Mouse (Mus musculus) limb, embryonic 13.5 days (tissue): ENCODE data around the gene Chmp2a. TPM values are rescaled to one million over a fixed set of nuclear protein-coding genes. Genes with fewer than 3 reads are reported as not detected.

Source experiments
- ATAC-seq: fragments of 200-750 bp; cut with Nextera tagmentation; 2 replicates; pipeline ENCODE4 v1.8.0; 2017; ENCODE audit warnings: low read depth, moderate number of reproducible peaks, moderate TSS enrichment; ENCODE audit not compliant: low FRiP score
- H3K27ac ChIP-seq: fragments of 300-500 bp; sonication (generic); 2 replicates; pipeline ENCODE4 v1.5.1; 2015; ENCODE audit warnings: inconsistent platforms, mild to moderate bottlenecking, moderate library complexity
- H3K27me3 ChIP-seq: fragments of 300-500 bp; sonication (generic); 2 replicates; pipeline ENCODE4 v1.6.1; 2015; ENCODE audit warnings: mild to moderate bottlenecking, inconsistent platforms
- H3K36me3 ChIP-seq: fragments of 300-500 bp; sonication (generic); 2 replicates; pipeline ENCODE4 v1.6.1; 2015; ENCODE audit warnings: inconsistent platforms, mild to moderate bottlenecking, moderate library complexity
- H3K4me1 ChIP-seq: fragments of 300-500 bp; sonication (generic); 2 replicates; pipeline ENCODE4 v1.6.1; 2015; ENCODE audit warnings: inconsistent platforms
- H3K4me2 ChIP-seq: fragments of 300-500 bp; sonication (generic); replicated peaks from 2 replicates; pipeline ENCODE4 v1.6.1; 2015; ENCODE audit warnings: inconsistent platforms, mild to moderate bottlenecking, moderate library complexity
- H3K4me3 ChIP-seq: fragments of 300-500 bp; sonication (generic); 2 replicates; pipeline ENCODE4 v1.5.1; 2015; ENCODE audit warnings: moderate library complexity, mild to moderate bottlenecking, inconsistent platforms
- H3K9ac ChIP-seq: fragments of 300-500 bp; sonication (generic); 2 replicates; pipeline ENCODE4 v1.6.1; 2015; ENCODE audit warnings: mild to moderate bottlenecking, inconsistent platforms
- H3K9me3 ChIP-seq: fragments of 300-500 bp; sonication (generic); 2 replicates; pipeline ENCODE4 v1.6.1; 2016; ENCODE audit warnings: inconsistent platforms
- WGBS: fragments of 180-500 bp; shearing (Covaris S2); methylation state at CpG from one replicate; pipeline ENCODE4 v1.1.7; 2015; 5-methylcytosine and 5-hydroxymethylcytosine counted together
- polyA plus RNA-seq: library from polyadenylated mRNA; unstranded; fragments of >200 nt; fragmentation: Nextera tagmentation; extraction: Ambion mirVana; gene quantifications from 2 replicates; pipeline ENCODE4 v1.2.1, GENCODE M21; 2015

Gene Chmp2a
- polyA plus RNA-seq, 1 experiment from 2014 or later = 127 TPM

DNA sequence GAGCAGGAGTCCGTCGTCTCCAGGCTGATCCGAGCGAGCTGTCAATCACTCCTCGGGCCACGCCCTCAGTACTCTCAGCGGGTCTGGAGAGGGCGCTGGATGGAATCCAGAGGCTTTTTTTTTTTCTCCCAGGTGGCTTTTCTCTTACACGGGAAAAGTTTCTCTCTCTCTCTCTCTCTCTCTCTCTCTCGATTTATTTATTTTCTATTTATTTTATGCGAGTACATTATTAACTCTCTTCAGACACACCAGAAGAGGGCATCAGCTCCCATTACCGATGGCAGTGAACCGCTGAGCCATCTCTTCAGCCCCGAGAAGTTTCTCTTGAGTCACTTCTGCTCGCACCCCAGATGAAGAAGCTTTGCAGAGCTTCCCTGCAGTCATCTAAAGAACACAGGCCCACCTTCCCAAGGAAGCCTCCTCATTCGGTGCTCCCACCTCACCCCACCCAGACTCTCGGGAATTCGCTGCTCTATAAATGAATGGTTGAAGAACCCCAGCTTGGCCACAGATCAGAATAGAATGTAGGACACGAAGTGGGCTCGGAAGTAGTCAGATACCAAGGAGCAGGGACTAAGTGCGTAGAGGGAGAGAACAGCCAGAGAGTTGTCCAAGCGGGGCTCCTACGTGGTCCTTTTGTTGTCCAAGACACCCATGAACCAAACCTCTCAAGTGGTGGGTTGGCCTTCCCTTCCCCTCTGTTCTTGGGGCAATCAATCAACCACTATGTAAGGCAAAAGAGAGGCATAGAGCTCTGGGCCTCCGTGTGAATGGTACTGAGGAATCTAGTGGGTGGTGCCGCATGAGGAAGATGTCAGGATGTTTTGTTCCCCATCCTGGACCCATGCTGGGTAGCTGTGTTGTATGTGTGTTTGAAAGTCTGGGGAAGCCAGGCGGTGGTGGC lies 24.4 kb downstream of the Chmp2a start, which contains the start of gene Zbtb45:
Gene Zbtb45, minus strand, starts transcription at position 30 of the 904 bp plus-strand sequence.
- no peak for ATAC-seq
- H3K4me3 ChIP-seq = peak within 1 kb of the TSS; percentile 67
- WGBS = 16% methylated on average over 26 of the region's 26 CpGs
- no peaks in the 10 kb centered on the region for H3K9me3 ChIP-seq
- peak within 1 kb of the TSS; percentile 91 for H3K9ac ChIP-seq
- H3K36me3 ChIP-seq = peaks cover 26% of the 10 kb centered on the region
- H3K4me2 ChIP-seq = peak within 1 kb of the TSS; percentile 84
- peak within 1 kb of the TSS; percentile 97 for H3K27ac ChIP-seq
- peaks cover 35% of the 10 kb centered on the region for H3K4me1 ChIP-seq
- H3K27me3 ChIP-seq = peaks cover 10% of the 10 kb centered on the region

DNA sequence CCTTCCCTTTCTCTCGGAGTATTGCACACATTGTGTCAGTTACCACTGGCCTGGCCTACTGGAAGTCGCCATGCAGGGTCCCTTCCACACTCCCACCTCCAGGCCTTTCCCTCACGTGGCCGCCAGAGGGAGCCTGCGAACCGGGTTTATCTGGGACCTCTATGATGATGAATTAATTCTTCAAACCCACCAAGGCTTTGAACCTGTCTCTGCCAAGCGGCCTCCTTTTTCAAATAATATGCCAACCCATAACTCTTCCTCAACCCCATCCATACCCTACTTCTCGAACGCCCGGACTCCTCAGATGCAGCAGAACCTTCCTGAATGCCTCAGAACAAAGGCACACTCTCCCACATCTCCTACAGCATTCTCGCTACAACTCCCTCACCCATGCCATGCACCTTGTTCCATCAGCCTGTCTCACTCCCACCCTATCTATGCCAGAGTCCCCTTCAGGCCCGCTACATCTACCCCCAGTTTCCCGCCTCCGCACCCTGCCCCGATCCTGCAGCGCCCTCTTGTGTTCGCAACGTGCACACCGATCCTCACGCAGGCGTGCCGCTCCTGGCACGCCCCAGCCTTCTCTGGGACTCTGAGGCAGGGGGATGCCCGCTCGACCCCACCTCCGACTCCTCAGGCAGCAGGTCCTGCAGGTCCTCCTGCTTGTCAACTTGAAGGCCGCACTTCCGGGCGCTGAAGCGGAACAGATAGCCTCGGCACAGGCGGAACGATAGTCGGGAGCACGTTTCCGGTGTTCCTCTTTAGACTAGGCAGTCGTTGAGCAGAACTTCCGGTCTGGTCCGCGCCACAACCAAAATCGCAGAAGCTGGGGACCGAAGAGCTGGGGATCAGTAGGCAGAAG lies 25.2 kb downstream of the Chmp2a start:
- Histone ChIP-seq H3K9ac (peak overlapping the region; percentile 91), H3K4me2 (peak overlapping the region; percentile 84), H3K4me1 (peaks cover 35% of the 10 kb centered on the region), H3K27ac (peak overlapping the region; percentile 97), H3K36me3 (peaks cover 33% of the 10 kb centered on the region), H3K4me3 (peak overlapping the region; percentile 67), H3K9me3 (no peaks in the 10 kb centered on the region), H3K27me3 (peaks cover 10% of the 10 kb centered on the region)
- peak; percentile 90 for ATAC-seq
- under 1% methylated on average over 42 of the region's 42 CpGs for WGBS

DNA sequence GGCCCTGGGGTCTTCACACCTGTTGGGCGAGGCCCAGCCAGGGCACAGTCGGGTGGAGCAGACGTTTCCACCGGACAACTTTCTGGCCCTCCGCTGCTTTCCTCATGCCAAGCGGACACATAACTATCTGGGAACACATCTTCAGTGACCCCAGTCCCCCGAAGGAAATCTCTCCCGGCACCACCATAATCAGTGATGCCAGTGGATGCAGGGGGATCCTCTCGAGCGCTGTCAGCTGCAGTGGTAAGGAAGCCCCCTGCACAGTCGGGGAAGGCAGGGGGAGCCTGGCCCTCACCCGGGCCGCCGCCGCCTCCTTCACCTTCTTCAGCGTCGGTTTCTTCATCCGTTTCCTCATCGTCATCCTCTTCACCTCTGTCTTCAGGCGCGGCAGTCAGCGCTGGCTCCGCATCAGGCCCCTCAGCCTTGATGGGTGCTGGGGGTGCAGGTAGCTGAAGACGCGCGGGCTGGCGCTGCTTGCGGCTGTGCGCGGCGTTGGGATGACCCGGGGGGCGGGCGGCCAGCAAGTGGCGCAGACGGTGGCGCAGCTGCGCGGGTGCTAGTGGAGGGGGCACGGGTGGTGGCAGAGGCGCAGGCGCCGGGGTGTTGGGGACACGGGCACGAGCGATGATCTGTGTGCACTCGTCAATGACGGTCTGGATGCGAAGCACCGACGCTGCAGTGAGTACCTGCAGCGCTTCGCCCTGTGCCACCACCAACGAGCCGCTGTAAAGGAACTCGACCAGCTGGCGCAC lies 27.1 kb downstream of the Chmp2a start:
- Histone ChIP-seq H3K4me1 (peaks cover 35% of the 10 kb centered on the region), H3K4me3 (peak overlapping the region; percentile 21), H3K9me3 (no peaks in the 10 kb centered on the region), H3K4me2 (peak overlapping the region; percentile 45), H3K9ac (peak overlapping the region; percentile 91), H3K27ac (no peak overlapping the region), H3K27me3 (peaks cover 10% of the 10 kb centered on the region), H3K36me3 (peaks cover 41% of the 10 kb centered on the region)
- 39% methylated on average over 57 of the region's 57 CpGs for WGBS
- ATAC-seq = no peak

DNA sequence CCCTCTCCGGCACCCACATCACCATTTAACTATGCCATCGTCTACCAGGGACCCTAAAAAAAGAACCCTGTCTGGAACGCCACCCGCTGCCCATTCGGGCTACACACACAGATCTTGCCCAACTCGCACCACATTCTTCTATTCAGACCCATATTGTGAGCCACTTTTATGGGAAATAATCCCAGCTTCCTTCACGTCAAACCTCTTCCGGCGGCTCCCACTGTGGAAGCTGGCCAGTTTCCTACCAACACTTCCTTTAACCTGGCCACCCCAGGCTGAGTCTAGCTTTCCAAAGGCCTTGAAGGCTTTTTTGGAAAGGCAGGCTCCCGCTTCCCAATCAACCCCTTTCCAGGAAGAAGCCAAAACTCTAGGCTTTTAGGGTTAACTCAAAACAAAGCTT lies 28.1 kb downstream of the Chmp2a start:
- H3K9me3 ChIP-seq = no peaks in the 10 kb centered on the region
- peaks cover 35% of the 10 kb centered on the region for H3K4me1 ChIP-seq
- 0 out of 2 replicates have a peak overlapping the region, but pooled peaks have one; percentile 91 for H3K9ac ChIP-seq
- peak overlapping the region; percentile 45; the same call in 1 of the 2 replicates for H3K4me2 ChIP-seq
- peaks cover 10% of the 10 kb centered on the region for H3K27me3 ChIP-seq
- H3K36me3 ChIP-seq = peaks cover 41% of the 10 kb centered on the region
- H3K4me3 ChIP-seq = peak overlapping the region; percentile 21; the same call in 1 of the 2 replicates
- no peak for ATAC-seq
- no peak overlapping the region for H3K27ac ChIP-seq
- WGBS = 78% methylated on average over 10 of the region's 10 CpGs

DNA sequence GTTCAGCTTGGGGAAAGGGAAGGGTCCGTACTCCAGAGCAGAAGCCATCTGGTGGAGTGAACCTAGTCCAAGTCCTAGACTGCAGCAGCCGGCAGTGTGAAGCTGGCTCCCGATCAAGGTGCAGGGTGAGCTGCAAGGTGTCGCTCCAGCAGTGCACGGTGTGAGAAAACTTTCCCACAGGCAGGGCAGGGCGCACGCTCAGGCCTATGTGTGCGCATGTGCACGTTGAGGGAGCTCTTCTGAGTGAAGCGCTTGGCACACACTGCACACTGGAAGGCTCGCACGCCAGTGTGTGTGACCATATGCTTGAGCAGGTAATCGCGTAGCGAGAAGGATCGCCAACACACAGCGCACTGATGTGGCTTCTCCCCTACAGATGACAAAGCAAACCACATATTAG lies 28.6 kb downstream of the Chmp2a start:
- WGBS = 85% methylated on average over 17 of the region's 17 CpGs
- no peak for ATAC-seq
- Histone ChIP-seq H3K9ac (0 out of 2 replicates have a peak overlapping the region, but pooled peaks have one; percentile 32), H3K27ac (no peak overlapping the region), H3K4me1 (peaks cover 35% of the 10 kb centered on the region), H3K27me3 (peaks cover 10% of the 10 kb centered on the region), H3K4me2 (no peak overlapping the region), H3K36me3 (peaks cover 41% of the 10 kb centered on the region), H3K9me3 (no peaks in the 10 kb centered on the region), H3K4me3 (no peak overlapping the region)

DNA sequence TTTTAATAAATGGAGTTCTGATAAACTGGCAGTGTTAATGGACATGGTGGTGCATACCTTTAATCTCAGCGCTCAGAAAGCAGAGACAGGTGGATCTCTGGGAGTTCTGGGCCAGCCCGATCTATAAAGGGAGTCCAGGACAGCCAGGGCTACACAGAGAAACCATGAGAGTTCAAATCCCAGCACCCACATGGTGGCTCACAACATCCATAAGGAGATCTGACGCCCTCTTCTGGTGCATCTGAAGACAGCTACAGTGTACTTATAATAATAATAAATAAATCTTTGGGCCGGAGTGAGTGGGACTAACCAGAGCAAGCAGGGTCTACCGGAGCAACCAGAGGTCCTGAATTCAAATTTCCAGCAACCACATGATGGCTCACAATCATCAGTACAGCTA lies 31.2 kb downstream of the Chmp2a start:
- Histone ChIP-seq H3K9ac (no peak overlapping the region), H3K27me3 (peaks cover 10% of the 10 kb centered on the region), H3K9me3 (no peaks in the 10 kb centered on the region), H3K4me1 (peaks cover 22% of the 10 kb centered on the region), H3K36me3 (peaks cover 41% of the 10 kb centered on the region), H3K4me3 (no peak overlapping the region), H3K27ac (no peak overlapping the region), H3K4me2 (no peak overlapping the region)
- 75% methylated on average over 5 of the region's 5 CpGs for WGBS
- no peak for ATAC-seq

DNA sequence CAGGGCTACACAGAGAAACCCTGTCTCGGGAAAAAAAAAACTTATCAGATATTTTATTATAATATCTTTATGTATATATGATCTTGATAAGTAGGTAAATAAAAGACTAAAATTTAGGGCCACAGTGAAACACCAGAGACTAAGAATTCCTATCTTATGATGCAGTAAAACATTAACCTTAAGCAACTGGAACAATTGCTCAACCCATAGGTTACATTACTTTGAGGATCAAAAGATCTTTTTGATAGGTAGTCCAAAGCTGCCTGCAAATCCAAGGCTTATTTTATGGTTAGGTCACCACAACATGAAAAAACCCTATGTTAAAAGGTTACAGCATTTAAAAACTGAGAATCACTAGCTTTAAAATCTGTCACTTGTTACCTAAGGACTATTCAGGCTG lies 33.0 kb downstream of the Chmp2a start:
- H3K27me3 ChIP-seq = no peaks in the 10 kb centered on the region
- H3K36me3 ChIP-seq = peaks cover 27% of the 10 kb centered on the region
- WGBS = 65% methylated on average over 1 of the region's 1 CpGs
- peaks cover 5% of the 10 kb centered on the region; the same call in 1 of the 2 replicates for H3K4me1 ChIP-seq
- H3K9ac ChIP-seq = no peak overlapping the region
- no peak for ATAC-seq
- H3K27ac ChIP-seq = no peak overlapping the region
- no peaks in the 10 kb centered on the region for H3K9me3 ChIP-seq
- H3K4me3 ChIP-seq = no peak overlapping the region
- no peak overlapping the region for H3K4me2 ChIP-seq

DNA sequence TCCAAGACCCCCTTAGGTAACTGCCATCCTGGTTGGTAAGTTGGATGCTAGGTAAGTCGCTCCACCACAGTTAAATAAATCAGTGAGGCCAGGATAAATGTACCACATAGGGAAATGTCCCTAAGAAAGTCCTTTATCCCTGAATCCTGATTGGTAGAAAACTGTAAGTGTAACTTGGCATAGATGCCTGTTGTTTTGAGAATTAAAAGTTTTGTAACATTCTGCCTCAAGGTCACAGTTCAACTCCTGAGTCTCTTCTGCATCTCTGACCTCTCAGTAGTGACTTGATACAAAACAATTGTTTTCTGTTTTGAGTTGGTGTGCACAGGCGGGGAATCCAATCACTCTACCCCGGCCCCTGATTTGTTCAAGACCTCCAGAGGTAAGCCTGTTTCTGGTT lies 35.8 kb downstream of the Chmp2a start, which contains the start of gene Trim28:
Gene Trim28, plus strand, starts transcription at position 264 of the 400 bp plus-strand sequence.
- WGBS = 78% methylated on average over 3 of the region's 3 CpGs

DNA sequence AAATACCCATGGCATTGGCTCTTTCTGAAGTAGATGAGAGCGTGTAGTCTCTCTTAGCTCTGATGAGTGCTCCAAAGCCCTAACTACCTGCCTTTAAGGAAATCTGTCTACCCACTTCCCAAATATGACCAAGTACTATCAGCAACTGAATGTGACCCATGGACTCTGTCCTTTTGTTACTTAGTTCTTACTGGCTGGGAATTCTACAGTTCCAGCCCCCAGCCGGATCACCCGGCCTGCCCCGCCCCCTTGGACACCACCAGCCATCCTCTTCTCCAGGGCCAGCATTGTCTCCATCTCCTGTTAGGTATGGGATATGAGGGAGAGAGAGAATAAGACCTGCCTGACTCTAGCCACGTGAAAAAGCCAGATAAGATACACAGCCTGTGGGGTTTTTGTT lies 36.6 kb downstream of the Chmp2a start, which contains the start of gene Slc27a5:
Gene Slc27a5, minus strand, starts transcription at position 140 of the 400 bp plus-strand sequence.
- H3K27me3 ChIP-seq = no peaks in the 10 kb centered on the region
- 73% methylated on average over 5 of the region's 5 CpGs for WGBS
- no peaks in the 10 kb centered on the region for H3K4me1 ChIP-seq
- H3K27ac ChIP-seq = no peak within 1 kb of the TSS
- H3K36me3 ChIP-seq = no peaks in the 10 kb centered on the region
- no peak within 1 kb of the TSS for H3K4me2 ChIP-seq
- no peaks in the 10 kb centered on the region for H3K9me3 ChIP-seq
- ATAC-seq = no peak
- no peak within 1 kb of the TSS for H3K4me3 ChIP-seq
- no peak within 1 kb of the TSS for H3K9ac ChIP-seq

More for the DNA sequence above, 35.8 kb downstream of the Chmp2a start, which contains the start of gene Trim28:
- H3K4me1 ChIP-seq = no peaks in the 10 kb centered on the region
- no peak within 1 kb of the TSS for H3K27ac ChIP-seq
- no peak within 1 kb of the TSS for H3K4me3 ChIP-seq
- H3K4me2 ChIP-seq = no peak within 1 kb of the TSS
- no peaks in the 10 kb centered on the region for H3K9me3 ChIP-seq
- 0 out of 2 replicates have a peak, but pooled peaks cover 2% of the 10 kb centered on the region for H3K36me3 ChIP-seq
- no peak within 1 kb of the TSS for H3K9ac ChIP-seq
- no peak for ATAC-seq
- H3K27me3 ChIP-seq = no peaks in the 10 kb centered on the region

DNA sequence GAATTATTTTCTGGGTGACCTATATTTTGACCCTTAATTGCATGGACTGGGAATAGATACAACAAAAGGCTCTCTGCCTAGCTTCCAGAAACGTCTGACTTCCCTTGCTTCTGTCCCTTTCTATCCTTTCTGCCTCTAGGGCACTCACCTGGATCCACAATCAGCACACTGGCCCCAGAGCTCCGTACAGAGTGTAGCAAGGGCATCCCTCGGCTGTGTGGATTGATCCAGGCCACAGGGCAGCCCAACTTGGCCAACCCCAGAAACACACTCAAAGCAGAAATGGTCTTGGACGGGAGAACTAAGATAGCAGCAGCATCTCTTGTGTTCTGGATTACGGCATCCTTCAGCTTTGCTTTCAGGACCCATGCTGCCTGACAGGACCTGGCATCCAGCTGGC lies 37.4 kb downstream of the Chmp2a start:
- no peaks in the 10 kb centered on the region for H3K36me3 ChIP-seq
- no peak overlapping the region for H3K27ac ChIP-seq
- no peaks in the 10 kb centered on the region for H3K9me3 ChIP-seq
- H3K4me1 ChIP-seq = no peaks in the 10 kb centered on the region
- no peak overlapping the region for H3K4me3 ChIP-seq
- no peak overlapping the region for H3K4me2 ChIP-seq
- no peak for ATAC-seq
- no peaks in the 10 kb centered on the region for H3K27me3 ChIP-seq
- H3K9ac ChIP-seq = no peak overlapping the region
- 69% methylated on average over 5 of the region's 5 CpGs for WGBS

DNA sequence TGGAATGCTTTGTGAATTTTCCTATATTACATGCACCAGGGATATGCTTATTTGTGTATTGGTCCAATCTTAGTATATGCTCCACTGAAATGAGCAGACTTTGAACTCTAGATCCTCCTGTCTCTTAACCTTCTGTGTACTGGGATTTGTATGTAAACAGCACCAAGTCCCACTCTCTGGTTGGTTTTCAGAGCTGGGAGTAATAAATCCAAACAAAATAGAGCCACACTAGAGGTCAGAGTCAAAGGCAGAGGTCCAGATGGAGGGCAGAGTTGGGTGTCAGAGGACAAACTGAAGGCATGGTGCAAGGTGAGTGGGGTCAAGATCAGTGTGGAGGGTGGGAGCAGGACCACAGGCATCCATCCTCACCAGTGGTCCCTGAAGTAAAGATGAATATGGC lies 38.7 kb downstream of the Chmp2a start:
- Histone ChIP-seq H3K9me3 (no peaks in the 10 kb centered on the region), H3K4me1 (no peaks in the 10 kb centered on the region), H3K27ac (no peak overlapping the region), H3K36me3 (no peaks in the 10 kb centered on the region), H3K27me3 (no peaks in the 10 kb centered on the region), H3K4me3 (no peak overlapping the region), H3K9ac (no peak overlapping the region), H3K4me2 (no peak overlapping the region)
- no peak for ATAC-seq
